16 mouse cellular contexts compared by ENCODE assay signal in genomic region chr14:94093989-94094388, GRCm38 (mm10).
"Had no signal": no experiment of that assay in that cellular context is flagged by ENCODE, and none has a peak within 500 bp of the region (broad histone marks: within the 10 kb centered on the region; RNA-seq: fewer than 3 reads in every experiment).

No protein-coding gene starts in this region.

- H3K9me3 ChIP-seq: midbrain, embryonic 10.5 days; midbrain, embryonic 12.5 days; neural tube, embryonic 13.5 days; neural tube, embryonic 15.5 days had no signal

- H3K9ac ChIP-seq: lung, embryonic 14.5 days; midbrain, embryonic 12.5 days; neural tube, embryonic 13.5 days; neural tube, embryonic 15.5 days had no signal

- ATAC-seq: midbrain, embryonic 16.5 days had no signal

- H3K27ac ChIP-seq: midbrain, embryonic 10.5 days; midbrain, embryonic 12.5 days; neural tube, embryonic 13.5 days; neural tube, embryonic 15.5 days had no signal

- H3K4me1 ChIP-seq: midbrain, embryonic 12.5 days; neural tube, embryonic 15.5 days had no signal

- H3K27me3 ChIP-seq: midbrain, embryonic 12.5 days; neural tube, embryonic 13.5 days; neural tube, embryonic 15.5 days had no signal

- H3K36me3 ChIP-seq: midbrain, embryonic 10.5 days; midbrain, embryonic 12.5 days; neural tube, embryonic 13.5 days; neural tube, embryonic 15.5 days had no signal

- DNase-seq: lung, adult 18-20 months; lung, embryonic 14.5 days; lung, postnatal 10 days; lung, postnatal 4 days; midbrain, embryonic 14.5 days; retina, postnatal 1 day; right cerebral cortex, postnatal 14 days; thymus, adult 2 months; thymus, postnatal 25 days; thymus, postnatal 4 days had no signal

- H3K4me3 ChIP-seq: midbrain, embryonic 10.5 days; midbrain, embryonic 12.5 days; myocyte; neural tube, embryonic 13.5 days; neural tube, embryonic 15.5 days had no signal

- H3K4me2 ChIP-seq: lung, embryonic 14.5 days; midbrain, embryonic 12.5 days; neural tube, embryonic 13.5 days; neural tube, embryonic 15.5 days had no signal
